Mouse (Mus musculus): Measurements from ENCODE around the gene Vmn2r49. TPM values are rescaled to one million over a fixed set of nuclear protein-coding genes. Genes with fewer than 3 reads are reported as not detected.
"Not testable (repeated sequence)": the region's sequence is repeated elsewhere in the genome, so short reads cannot be mapped to it uniquely, and the experiment has no call there.

Gene Vmn2r49
- not detected in 2 replicates for polyA plus RNA-seq (2012; rRNA removed)

GRCm38 (mm10) chr7:9992157-9992556, at the start of gene Vmn2r49:
Vmn2r49 (minus strand) TSS chr7:9992257.
- H3K27ac ChIP-seq (ENCODE audit: insufficient read depth, low read depth, low read length); H3K36me3 ChIP-seq (ENCODE audit: control insufficient read depth, insufficient read depth, low read length); DNase-seq; H3K4me3 ChIP-seq (ENCODE audit: insufficient read depth, low read depth, low read length); H3K27me3 ChIP-seq (replicated peaks; ENCODE audit: control insufficient read depth, insufficient read depth, low read length); H3K4me1 ChIP-seq (ENCODE audit: control insufficient read depth, insufficient read depth, low read length): not testable (repeated sequence)
- WGBS, result 50% methylated on average over 2 of the region's 2 CpGs

- not testable (repeated sequence) for H3K36me3 ChIP-seq (ENCODE audit: control insufficient read depth, insufficient read depth, low read length); H3K27ac ChIP-seq (ENCODE audit: insufficient read depth, low read depth, low read length); H3K4me1 ChIP-seq (ENCODE audit: control insufficient read depth, insufficient read depth, low read length); H3K27me3 ChIP-seq (replicated peaks; ENCODE audit: control insufficient read depth, insufficient read depth, low read length); H3K4me3 ChIP-seq (ENCODE audit: insufficient read depth, low read depth, low read length); DNase-seq
- 67% methylated on average over 2 of the region's 2 CpGs for WGBS
These were observed 38.6 kb downstream of the Vmn2r49 start, which contains the start of gene Vmn2r48 for GRCm38 (mm10) chr7:9953485-9953884. Vmn2r48 (minus strand) TSS chr7:9953585.

Other genes with a start within 250 kb of the Vmn2r49 start
- not detected in 2 replicates for gene Vmn2r46, start 221.7 kb downstream of the Vmn2r49 start, polyA plus RNA-seq (2012; rRNA removed)
- not detected in 2 replicates for gene Vmn2r47, start 150.9 kb downstream of the Vmn2r49 start, polyA plus RNA-seq (2012; rRNA removed)
- not detected in 2 replicates for gene Vmn2r48, start 38.7 kb downstream of the Vmn2r49 start, polyA plus RNA-seq (2012; rRNA removed)
- not detected in 2 replicates for gene Vmn2r50, start 61.0 kb upstream of the Vmn2r49 start, polyA plus RNA-seq (2012; rRNA removed)
- not detected in 2 replicates for gene Vmn2r51, start 113.5 kb upstream of the Vmn2r49 start, polyA plus RNA-seq (2012; rRNA removed)
- not detected in 2 replicates for gene Vmn2r52, start 184.3 kb upstream of the Vmn2r49 start, polyA plus RNA-seq (2012; rRNA removed)

Measured in kidney, adult 2 months (tissue).